Mouse (Mus musculus): ENCODE measurements around the gene 6820408C15Rik. TPM values are rescaled to one million over a fixed set of nuclear protein-coding genes. Genes with fewer than 3 reads are reported as not detected.

The 6820408C15Rik gene
- total and polyA plus RNA-seq, 3 experiments = not detected

DNA sequence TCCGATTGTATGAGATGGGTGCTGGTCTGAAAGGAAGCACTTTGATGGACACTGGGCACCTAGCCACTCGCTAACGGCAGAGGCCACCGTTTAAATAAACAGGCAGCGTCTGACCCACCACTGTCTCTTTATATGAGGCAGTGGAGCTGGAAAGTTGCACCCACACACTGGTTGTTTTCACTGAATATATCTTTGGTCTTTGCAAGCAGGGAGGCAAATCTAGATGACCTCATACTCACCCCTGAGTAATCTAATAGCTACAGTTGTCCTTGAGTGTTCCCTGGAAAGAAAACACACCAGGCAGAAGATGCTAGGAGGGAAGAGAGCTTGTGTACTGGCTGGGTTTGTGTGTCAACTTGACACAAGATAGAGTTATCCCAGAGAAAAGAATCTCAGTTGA lies 32.1 kb downstream of the 6820408C15Rik start:
- H3K36me3 ChIP-seq (replicated peaks in 1 of 2; ENCODE audit: control insufficient read depth in 1 of 2, insufficient read depth in 1 of 2, low read length in 1 of 2) = no peaks in the 10 kb centered on the region
- H3K9me3 ChIP-seq (replicated peaks; ENCODE audit: low read length) = no peaks in the 10 kb centered on the region
- DNase-seq (ENCODE audit: extremely low read depth) = no peak
- H3K79me2 ChIP-seq (replicated peaks; ENCODE audit: control insufficient read depth, extremely low read depth, insufficient read depth, poor library complexity, severe bottlenecking) = no peaks in the 10 kb centered on the region
- TF ChIP-seq UBTF (IDR thresholded peaks at IDR 0.05; ENCODE audit: low read depth, low read length) (no peak), TBP (conservative IDR thresholded peaks at IDR 0.05; ENCODE audit: low read depth, low read length) (no peak), MAZ (IDR thresholded peaks at IDR 0.05; ENCODE audit: low read depth, low read length) (no peak), ZKSCAN1 (IDR thresholded peaks at IDR 0.05; ENCODE audit: borderline replicate concordance, low read depth, low read length) (no peak), USF1 (IDR thresholded peaks at IDR 0.05; ENCODE audit: low read depth, low read length) (no peak), POLR2A (IDR thresholded peaks at IDR 0.05; ENCODE audit: low read depth, low read length) (no peak), MYC (IDR thresholded peaks at IDR 0.05; ENCODE audit: low read depth, low read length) (no peak)
- no peak overlapping the region for H3K4me3 ChIP-seq (replicated peaks in 1 of 3; ENCODE audit: low read depth in 2 of 3, low read length in 2 of 3, poor library complexity in 1 of 3)
- in situ Hi-C loops (cut with MboI; ENCODE audit: low pct_ligation_motif_present, low pct_unique_long_range_greater_than_20kb, low sequenced_read_pairs) = no loop called here
- H3K9ac ChIP-seq (ENCODE audit: insufficient read depth, low read depth) = no peak overlapping the region
- H3K4me2 ChIP-seq (ENCODE audit: insufficient read depth, low read depth, poor library complexity, severe bottlenecking) = no peak overlapping the region
- H3K27me3 ChIP-seq (replicated peaks) = peaks cover 69% of the 10 kb centered on the region
- dilution Hi-C loops (cut with MboI; ENCODE audit: extremely low pct_ligation_motif_present, extremely low pct_unique_long_range_greater_than_20kb, low sequenced_read_pairs) = no loop called here
- no peak overlapping the region for H3K27ac ChIP-seq (ENCODE audit: insufficient read depth, low read depth)
- H3K4me1 ChIP-seq (ENCODE audit: control insufficient read depth in 1 of 2, insufficient read depth in 2 of 2) = peaks cover 4 to 8% of the 10 kb centered on the region in 2 experiments

DNA sequence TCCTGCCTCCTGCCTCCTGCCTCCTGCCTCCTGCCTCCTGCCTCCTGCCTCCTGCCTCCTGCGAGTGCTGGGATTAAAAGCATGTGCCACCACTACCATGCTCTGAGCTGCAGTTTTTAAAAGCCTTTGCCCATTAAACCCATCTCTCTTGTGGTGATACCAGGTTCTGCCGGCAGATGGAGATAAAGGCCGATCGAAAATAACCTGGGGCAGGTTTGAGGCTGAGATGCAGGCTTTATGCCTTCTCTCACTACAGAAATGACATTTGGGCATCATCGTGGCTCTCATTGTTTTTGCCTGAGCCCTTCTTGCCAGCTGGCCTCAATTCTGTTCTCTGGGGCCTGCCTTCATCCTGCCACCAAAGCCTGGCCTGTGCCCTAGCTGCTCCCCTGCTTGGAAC lies 34.9 kb downstream of the 6820408C15Rik start:
- Histone ChIP-seq H3K9me3 (replicated peaks; ENCODE audit: low read length) (no peaks in the 10 kb centered on the region), H3K27me3 (replicated peaks) (peaks cover 44% of the 10 kb centered on the region), H3K79me2 (replicated peaks; ENCODE audit: control insufficient read depth, extremely low read depth, insufficient read depth, poor library complexity, severe bottlenecking) (no peaks in the 10 kb centered on the region), H3K9ac (ENCODE audit: insufficient read depth, low read depth) (no peak overlapping the region), H3K36me3 (replicated peaks in 1 of 2; ENCODE audit: control insufficient read depth in 1 of 2, insufficient read depth in 1 of 2, low read length in 1 of 2) (no peaks in the 10 kb centered on the region), H3K4me3 (replicated peaks in 1 of 3; ENCODE audit: low read depth in 2 of 3, low read length in 2 of 3, poor library complexity in 1 of 3) (no peak overlapping the region), H3K27ac (ENCODE audit: insufficient read depth, low read depth) (no peak overlapping the region), H3K4me2 (ENCODE audit: insufficient read depth, low read depth, poor library complexity, severe bottlenecking) (no peak overlapping the region), H3K4me1 (ENCODE audit: control insufficient read depth in 1 of 2, insufficient read depth in 2 of 2) (peaks cover 6 to 21% of the 10 kb centered on the region in 2 experiments)
- DNase-seq (ENCODE audit: extremely low read depth) = peak; percentile 65
- dilution Hi-C loops (cut with MboI; ENCODE audit: extremely low pct_ligation_motif_present, extremely low pct_unique_long_range_greater_than_20kb, low sequenced_read_pairs) = no loop called here
- in situ Hi-C loops (cut with MboI; ENCODE audit: low pct_ligation_motif_present, low pct_unique_long_range_greater_than_20kb, low sequenced_read_pairs) = loop anchor here (25.0 kb wide), 1 partner anchor 137 kb away; the partner anchor contains the start of genes Defb19 and Defb45
- TF ChIP-seq USF1 (IDR thresholded peaks at IDR 0.05; ENCODE audit: low read depth, low read length) (no peak), RCOR1 (conservative IDR thresholded peaks at IDR 0.05; ENCODE audit: low read depth, low read length) (no peak), SMC3 (IDR thresholded peaks at IDR 0.05; ENCODE audit: low read depth, low read length) (peak; percentile 67), ZMIZ1 (IDR thresholded peaks at IDR 0.05; ENCODE audit: low read depth, low read length) (no peak), RAD21 (IDR thresholded peaks at IDR 0.05; ENCODE audit: low read depth, low read length) (peak; percentile 79), ETS1 (conservative IDR thresholded peaks at IDR 0.05; ENCODE audit: low read depth, low read length) (no peak), E2F4 (IDR thresholded peaks at IDR 0.05; ENCODE audit: insufficient replicate concordance, low read depth, low read length) (no peak), CTCF (conservative IDR thresholded peaks at IDR 0.05 in 1 of 2, IDR thresholded peaks at IDR 0.05 in 1 of 2; ENCODE audit: low read depth in 2 of 2, low read length in 2 of 2) (peak; percentile 43 to 80; a peak in 3 of 4 replicates)

All from CH12.LX (cell line).